Mouse (Mus musculus): ENCODE results near the gene Clint1. TPM values are rescaled to one million over a fixed set of nuclear protein-coding genes. Genes with fewer than 3 reads are reported as not detected.

The Clint1 gene
- total RNA-seq (2017), result 113 and 119 TPM in 2 replicates

DNA sequence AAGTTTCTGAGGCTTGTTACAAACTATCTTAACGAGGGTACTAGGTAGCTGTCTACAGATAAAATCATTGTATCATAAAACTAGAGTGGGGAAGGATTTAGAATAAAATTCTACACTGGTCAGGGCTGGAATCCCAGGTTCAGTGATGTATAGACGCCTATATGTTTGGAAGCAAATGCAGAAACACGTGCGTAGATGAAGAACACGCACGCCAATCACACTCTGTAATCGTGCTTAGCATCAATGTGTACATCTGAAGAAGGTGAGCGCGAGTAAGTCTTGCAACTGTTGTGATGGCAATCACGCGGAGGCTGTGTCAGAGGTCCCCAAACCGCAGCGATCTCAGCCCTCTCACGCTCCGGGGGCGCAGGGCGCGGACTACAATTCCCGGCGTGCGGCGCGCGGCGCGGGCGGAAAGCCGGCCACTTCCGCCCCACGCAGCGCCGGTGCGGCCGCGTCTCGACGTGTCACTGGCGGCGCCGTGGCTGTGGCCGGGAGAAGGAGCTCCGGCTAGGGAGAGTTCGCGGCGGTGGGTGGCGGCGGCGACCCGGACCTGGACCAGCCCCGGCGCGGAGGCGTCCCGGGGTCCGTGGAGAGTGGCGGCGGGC, at the start of gene Clint1:
Gene Clint1, plus strand, starts transcription at position 536 of the 608 bp plus-strand sequence.
- ATAC-seq (ENCODE audit: extremely low read depth, insufficient number of reproducible peaks, low FRiP score, poor library complexity, severe bottlenecking), result peak; percentile 63

DNA sequence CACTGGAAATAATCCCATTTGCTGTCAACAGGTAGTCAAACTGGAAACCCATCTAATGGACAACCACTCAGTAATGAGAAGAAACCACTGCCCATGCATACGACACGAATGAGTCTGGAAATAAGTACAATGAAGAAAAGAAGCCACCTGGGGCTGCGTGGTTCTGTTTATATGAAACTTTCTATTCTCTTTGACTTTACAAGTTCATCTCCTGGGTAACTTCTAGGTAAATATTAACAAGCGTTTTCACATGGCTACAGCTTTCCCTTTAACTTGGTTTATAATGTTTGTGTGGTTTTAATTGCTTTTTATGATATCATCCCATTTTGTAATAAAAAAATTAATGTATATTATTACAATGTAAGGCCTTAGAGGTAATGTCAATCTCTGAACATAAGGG, 47.8 kb upstream of the Clint1 start:
- no peak for ATAC-seq (ENCODE audit: extremely low read depth, insufficient number of reproducible peaks, low FRiP score, poor library complexity, severe bottlenecking)

DNA sequence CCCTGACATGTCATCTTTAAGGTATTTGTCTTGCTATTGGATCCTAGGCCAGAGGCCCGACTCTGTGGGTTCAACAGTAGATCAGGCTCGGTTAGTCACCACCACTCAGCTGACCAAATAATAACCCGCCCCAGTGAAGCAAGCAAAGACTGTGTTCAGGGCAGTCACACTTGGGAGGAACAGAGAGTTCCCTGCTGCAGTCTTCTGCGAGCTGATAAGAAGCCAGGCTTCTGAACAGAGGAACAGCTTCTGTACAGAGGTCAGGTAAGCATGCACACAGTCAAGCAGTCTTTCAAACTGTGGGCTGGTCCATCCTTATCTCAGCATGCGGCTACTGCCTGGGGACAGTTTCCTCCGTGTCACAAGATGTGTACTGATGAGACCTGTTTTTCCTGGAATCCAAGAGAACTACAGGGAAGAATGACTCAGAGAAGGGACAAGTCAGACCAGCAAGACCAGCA, 46.5 kb upstream of the Clint1 start:
- no peak for ATAC-seq (ENCODE audit: extremely low read depth, insufficient number of reproducible peaks, low FRiP score, poor library complexity, severe bottlenecking)

DNA sequence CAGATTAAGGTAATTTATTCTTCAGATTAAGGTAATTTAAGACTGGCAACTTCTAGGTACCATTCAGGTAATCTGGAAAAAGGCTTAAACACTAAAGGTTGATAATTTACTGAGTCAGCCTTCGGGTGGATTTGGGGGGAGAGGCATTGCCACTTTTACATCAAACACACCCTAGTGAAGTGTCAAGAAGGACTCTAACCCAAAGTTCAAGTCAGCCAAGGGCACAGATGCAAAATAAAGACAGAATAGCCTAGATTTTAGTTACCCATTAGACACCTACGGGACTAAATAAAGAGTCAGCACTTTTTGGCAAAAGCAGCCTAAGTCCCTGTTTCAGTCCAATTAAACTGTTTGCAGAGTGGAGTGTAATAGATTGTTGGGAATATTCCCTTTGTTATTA, 46.0 kb upstream of the Clint1 start:
- ATAC-seq (ENCODE audit: extremely low read depth, insufficient number of reproducible peaks, low FRiP score, poor library complexity, severe bottlenecking), result no peak

DNA sequence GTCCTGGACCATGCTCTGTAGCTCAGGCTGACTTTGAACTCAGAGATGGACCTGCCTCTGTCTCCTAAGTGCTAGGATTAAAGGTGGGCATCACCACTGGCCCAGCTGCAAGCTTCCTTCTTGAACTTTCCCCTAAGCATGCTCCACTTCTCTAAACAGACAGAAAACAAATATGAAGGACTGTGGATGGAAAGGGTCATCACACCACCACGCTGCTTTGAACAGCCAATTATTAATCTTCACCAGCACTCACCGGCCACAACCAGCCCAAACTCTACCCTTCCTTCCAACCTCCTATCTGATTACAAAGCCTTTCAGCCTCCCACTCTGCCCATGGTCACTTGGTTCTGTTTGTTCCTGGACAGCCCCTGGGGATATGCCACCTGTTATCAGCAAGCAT, 45.6 kb upstream of the Clint1 start:
- ATAC-seq (ENCODE audit: extremely low read depth, insufficient number of reproducible peaks, low FRiP score, poor library complexity, severe bottlenecking), result no peak

DNA sequence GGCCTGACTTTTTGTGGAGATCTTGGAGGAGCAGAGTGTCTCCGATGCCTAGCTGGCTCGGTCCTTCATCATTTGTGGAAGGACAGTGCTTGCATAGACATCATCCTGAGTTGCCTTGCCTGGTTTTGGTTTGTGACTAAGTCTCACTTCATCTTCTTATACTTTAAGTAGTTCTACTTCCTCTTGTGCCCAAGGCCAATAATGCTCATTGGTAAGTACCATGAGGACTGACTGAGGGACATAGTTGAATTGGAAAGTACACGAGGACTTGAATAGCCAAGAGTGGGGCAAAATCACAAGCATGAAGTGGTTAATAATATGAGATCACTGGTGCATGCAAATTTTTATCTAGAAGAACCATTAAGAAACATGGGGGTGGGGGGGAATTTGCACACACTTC, 45.0 kb upstream of the Clint1 start:
- ATAC-seq (ENCODE audit: extremely low read depth, insufficient number of reproducible peaks, low FRiP score, poor library complexity, severe bottlenecking), result no peak

DNA sequence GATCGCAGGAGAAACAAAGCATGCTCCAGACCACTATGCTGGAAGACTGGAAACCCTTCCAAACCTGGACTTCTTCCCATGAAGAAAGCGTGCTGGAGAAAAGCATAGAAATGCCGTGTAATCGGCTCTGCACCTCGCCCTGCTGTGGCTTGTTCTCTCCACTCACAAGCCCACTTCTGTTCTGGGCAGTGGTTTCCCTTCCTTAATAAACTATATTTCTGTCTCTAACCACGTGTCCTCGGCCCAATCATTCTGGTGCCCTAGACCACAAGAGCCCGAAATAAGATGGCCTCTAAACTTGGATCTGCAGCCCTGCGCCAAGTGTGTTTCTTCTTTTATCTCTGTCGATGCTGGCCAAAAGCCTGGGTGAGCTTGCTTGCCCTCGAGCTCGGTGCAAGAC, 44.0 kb upstream of the Clint1 start:
- no peak for ATAC-seq (ENCODE audit: extremely low read depth, insufficient number of reproducible peaks, low FRiP score, poor library complexity, severe bottlenecking)

DNA sequence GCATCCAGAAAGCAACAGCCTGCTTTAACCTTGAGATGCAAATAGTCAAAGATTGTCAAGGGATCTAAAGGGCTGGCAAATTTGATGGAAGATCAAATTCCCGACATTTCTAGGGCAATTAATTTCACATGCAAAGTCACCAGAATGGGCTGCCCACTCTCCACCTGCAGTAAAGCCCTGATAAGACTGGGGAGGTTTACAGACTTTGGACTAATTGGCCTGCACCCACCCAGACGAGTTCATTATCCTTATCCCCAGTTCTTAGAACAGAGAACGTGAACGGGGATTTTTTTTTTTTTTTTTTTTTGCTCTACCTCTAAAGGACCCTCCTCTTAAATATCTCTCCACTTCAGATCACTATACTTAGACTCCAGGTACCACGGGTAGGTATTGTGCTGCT, 42.4 kb upstream of the Clint1 start:
- no peak for ATAC-seq (ENCODE audit: extremely low read depth, insufficient number of reproducible peaks, low FRiP score, poor library complexity, severe bottlenecking)

DNA sequence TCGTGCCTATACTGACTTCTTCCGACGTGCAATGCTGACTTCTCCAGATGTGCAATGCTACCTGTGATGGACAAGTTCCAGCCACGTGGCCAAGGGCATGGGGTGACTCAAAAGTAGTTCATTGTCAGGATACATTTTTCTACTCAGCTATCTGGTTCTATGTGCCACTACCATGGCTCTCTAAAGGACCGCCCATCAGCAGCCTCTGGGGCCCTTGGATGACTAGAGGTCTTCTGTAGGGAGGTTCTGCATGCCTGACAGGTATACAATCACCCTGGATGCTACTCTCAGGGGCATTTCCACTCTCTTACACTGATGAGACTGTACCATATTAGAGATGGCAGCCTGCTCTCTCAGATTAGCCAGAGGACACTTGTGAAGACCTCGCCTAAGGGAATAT, 41.8 kb upstream of the Clint1 start:
- no peak for ATAC-seq (ENCODE audit: extremely low read depth, insufficient number of reproducible peaks, low FRiP score, poor library complexity, severe bottlenecking)

DNA sequence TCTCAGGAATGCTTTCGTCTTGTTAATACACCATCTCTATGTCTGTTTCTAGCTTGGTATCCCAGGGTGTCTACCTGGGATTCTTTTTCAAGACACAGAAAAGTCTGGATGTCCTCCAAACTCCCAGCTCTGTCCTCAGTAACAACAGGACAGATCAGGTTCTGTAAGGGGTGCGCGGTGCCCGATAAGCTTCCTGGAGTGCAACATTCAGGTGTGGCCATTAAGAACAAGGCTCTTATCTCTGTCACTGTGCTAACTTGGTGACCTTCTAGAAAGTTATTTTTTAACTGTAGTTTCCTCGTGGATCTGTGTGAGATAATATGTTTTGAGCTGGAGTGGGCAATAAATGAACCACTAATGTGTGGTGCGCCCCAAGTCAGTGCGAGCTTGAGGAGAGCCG, 41.0 kb upstream of the Clint1 start:
- no peak for ATAC-seq (ENCODE audit: extremely low read depth, insufficient number of reproducible peaks, low FRiP score, poor library complexity, severe bottlenecking)

DNA sequence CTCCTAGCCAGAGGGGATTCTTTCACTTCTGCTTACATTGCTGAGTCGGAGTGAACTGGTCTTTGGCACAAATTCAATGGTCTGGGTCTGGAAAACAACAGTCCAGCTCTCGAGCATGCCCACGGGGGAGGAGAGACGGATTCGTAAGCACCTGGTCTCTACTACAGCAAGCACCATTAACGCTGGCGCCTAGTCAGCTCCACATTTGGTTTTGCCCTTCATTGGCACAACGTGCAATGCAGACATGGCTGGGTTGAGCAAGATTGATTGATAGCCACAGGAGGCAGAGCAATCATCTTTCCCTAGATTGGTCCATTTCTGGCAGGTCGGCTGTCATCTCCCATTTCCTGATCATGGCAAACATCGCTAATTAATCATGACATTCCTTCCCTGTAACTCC, 36.2 kb upstream of the Clint1 start:
- ATAC-seq (ENCODE audit: extremely low read depth, insufficient number of reproducible peaks, low FRiP score, poor library complexity, severe bottlenecking), result no peak

DNA sequence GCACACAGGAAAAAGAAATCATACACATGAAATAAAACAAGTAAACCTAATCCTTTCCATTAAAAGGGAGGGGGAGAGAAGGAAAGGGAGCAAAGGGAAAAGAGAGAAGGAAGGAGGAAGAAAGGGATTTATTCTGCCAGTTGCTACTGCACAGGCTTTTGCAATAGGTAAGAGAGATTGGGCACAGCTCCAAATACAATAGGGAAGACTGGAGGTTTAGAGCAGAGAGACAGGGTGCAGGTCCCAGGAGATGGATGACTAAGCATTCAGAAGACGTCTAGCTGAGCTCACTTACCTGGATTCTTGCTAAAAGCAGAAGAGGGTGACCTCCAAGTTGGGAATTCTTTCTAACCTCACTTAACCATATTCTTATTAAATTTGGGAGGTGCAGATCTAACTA, 35.1 kb upstream of the Clint1 start:
- ATAC-seq (ENCODE audit: extremely low read depth, insufficient number of reproducible peaks, low FRiP score, poor library complexity, severe bottlenecking), result no peak

DNA sequence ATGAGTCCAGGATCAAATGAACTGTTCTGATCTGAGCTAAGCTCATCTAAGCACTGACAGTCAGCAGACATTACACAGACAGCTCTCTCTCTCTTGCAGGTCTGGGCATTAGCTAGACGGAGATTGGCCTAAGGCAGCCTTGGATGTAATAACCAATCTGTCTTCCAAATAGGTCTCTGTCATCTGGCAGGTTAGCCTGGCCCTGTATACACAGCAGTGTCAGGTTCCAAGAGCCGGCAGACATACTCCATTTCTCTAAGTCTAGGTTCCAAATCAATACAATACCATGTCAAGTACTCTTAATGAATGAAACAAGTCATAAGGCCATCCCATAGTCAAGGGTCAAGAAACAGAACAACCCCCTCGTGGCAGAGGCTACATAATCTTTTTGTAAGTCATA, 33.9 kb upstream of the Clint1 start:
- no peak for ATAC-seq (ENCODE audit: extremely low read depth, insufficient number of reproducible peaks, low FRiP score, poor library complexity, severe bottlenecking)

DNA sequence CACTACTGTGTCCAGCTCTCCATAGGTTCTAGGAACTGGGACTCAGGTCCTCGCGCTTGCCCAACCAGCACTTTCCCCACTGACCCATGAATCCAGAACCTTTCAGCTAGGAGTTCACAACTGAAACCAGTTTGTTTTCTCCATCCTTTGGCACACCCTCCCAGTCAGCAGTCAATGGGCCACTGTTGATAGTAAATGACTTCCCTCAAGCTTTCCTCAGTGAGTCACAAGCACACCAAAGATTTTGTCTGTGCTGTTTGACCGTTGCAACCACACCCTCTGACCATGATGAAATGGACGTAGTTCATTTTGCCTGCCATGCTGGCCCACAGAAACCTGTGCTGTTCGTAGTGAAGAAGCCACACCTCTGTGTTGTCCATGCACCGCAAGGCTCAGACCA, 30.9 kb upstream of the Clint1 start:
- ATAC-seq (ENCODE audit: extremely low read depth, insufficient number of reproducible peaks, low FRiP score, poor library complexity, severe bottlenecking), result no peak

DNA sequence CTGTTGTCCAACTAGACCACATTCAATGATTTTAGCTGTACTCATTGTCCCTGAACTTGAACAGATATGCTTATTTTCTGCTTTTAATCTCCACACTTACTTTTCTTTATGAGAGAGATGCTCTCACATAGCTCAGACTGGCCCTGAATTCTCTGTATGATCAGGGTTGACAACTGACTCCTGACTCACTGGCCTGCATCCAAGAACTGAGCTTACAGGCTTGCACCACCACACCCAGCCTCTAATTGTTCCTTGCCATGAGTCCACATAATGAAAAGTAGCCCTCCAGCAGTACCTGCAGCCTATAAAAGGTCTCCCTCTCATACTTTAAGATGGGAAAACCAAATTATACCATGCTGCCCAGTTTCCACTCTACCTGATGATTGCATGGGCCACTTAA, 21.7 kb upstream of the Clint1 start:
- no peak for ATAC-seq (ENCODE audit: extremely low read depth, insufficient number of reproducible peaks, low FRiP score, poor library complexity, severe bottlenecking)

DNA sequence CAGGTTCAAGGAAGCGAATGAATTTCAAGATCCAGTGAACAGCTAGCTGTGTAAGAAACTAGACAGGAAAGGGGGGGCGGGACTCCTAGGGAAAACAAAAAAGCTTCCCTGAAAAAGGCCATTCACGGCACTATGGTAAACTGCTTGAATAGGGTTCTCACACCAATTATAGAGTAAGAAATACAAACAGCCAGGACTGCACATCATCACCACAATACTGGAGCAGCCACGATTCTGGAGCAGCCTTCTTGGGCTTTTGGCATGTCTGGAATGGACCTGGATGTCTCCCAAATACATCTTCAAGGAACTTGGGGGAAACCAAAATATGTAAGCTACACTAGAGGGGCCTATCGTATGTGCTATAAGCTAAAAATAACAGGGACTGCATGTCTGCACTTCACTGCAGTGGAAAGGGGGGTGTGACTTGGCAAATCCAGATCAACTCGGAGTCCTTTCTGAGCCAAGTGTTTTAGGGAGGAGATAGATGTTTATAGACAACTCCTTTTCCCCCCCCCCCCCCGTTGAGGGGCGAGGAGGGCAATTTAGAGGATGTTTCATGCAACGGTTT, 21.0 kb upstream of the Clint1 start:
- ATAC-seq (ENCODE audit: extremely low read depth, insufficient number of reproducible peaks, low FRiP score, poor library complexity, severe bottlenecking), result no peak

DNA sequence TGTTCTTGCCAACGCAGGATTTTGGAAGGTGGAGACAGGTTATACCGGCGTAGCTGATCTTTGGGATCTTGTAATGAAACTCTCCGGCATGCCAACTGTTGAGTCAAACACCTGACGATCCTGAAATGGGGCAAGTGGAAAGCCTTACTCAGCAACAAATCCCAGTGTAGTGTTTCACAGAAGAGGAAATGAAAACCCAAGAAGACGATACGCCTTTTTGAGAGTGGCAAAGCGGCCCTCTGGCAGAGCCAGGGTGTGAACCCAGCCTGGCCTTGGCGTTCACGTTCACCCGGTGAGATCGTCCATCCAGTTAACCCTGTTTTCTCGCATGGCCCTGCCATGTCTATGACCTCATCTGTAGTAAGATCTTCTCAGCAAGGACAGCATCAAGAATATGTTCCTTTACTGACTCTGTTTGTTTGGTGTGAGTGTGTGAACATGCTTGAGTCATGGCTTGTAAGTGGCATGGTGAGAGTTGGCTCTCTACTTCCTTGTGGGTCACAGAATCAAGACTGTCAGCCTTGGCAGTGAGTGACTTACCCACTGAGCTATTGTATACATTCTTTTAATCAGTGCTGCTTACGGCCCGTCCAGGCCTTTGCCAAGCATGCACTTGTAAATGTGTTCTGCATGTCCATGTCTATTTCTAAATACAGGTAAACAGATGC, 20.2 kb upstream of the Clint1 start:
- no peak for ATAC-seq (ENCODE audit: extremely low read depth, insufficient number of reproducible peaks, low FRiP score, poor library complexity, severe bottlenecking)

DNA sequence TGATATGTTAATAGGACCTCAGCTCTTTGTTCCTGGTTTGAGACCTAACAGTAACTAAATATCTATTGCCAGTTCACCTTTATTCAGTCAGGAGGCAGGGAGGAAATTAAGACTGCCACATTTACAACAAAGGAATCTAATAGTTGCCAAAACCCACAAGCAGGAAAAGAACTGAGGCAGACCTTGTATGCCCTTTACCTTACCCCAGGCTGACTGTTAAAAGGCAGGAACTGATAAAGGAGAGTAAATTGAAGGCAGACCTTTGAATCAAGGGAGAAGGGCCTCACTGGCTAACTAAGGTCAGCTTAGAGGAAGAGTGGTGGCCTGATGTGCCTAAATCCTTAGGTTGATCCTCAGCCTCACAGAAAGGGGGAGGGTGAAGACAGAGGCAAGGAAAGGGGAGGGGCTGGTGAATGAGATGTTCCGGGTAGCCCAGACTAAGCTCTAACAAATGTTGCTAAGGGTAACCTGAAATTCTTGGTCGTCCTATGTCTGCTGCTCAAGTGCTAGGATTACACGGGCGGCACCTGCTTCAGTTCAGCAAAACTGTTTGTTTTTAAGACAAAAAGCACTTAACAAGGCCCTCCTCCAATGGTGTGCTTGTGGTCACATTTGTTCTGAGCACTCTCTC, 16.1 kb upstream of the Clint1 start:
- no peak for ATAC-seq (ENCODE audit: extremely low read depth, insufficient number of reproducible peaks, low FRiP score, poor library complexity, severe bottlenecking)

DNA sequence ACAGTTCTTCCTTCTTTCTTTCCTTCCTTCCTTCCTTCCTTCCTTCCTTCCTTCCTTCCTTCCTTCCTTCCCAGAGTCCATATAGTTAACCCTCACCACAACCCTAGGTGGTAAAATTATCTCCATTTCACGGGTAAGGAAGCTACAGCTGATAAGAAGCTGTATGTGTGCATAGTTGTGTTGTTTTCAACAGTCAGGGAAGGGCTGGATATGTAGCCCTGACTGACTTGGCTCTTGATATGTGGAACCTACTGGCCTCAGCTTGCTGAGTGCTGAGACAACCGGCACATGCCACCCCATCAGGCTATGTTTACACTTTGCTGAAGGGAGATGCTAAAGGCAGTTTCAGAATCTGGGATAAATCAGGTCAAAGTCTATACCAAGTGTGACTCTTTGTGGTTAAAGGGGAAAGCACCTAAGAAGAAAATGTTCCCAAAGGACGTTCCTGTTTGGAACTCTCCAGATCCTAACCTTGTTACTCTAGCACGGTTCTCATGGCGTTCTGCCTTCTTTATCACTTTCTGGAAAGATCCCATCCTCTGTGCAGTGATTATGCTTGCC, 14.5 kb upstream of the Clint1 start:
- ATAC-seq (ENCODE audit: extremely low read depth, insufficient number of reproducible peaks, low FRiP score, poor library complexity, severe bottlenecking), result no peak

DNA sequence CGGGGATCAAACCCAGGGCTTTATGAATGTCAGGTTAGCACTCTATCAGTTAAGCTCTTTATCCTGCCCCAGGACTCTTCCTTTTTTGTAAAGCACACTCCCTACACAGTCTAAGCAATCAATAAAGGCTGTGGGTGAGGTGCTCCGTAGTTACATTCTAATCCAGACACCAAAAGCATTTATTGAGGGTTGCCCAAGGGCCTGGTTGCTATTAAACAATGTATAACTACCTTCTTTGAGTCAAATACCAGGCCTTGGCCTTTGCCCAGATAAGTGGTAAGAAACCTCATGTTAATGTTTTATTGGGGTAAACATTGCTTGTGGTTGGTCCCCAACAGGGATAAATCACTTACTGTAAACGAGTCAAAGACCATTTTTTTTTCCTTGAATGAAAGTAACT, 13.4 kb upstream of the Clint1 start:
- no peak for ATAC-seq (ENCODE audit: extremely low read depth, insufficient number of reproducible peaks, low FRiP score, poor library complexity, severe bottlenecking)
